Mouse (Mus musculus) urinary bladder, postnatal 10 days (tissue): ENCODE measurements around the gene Abhd17b.

Experiments used
- DNase-seq: peaks from one replicate; pipeline ENCODE4 v3.0.0; 2022; ENCODE audit warnings: low spot score

Abhd17b gene

DNA sequence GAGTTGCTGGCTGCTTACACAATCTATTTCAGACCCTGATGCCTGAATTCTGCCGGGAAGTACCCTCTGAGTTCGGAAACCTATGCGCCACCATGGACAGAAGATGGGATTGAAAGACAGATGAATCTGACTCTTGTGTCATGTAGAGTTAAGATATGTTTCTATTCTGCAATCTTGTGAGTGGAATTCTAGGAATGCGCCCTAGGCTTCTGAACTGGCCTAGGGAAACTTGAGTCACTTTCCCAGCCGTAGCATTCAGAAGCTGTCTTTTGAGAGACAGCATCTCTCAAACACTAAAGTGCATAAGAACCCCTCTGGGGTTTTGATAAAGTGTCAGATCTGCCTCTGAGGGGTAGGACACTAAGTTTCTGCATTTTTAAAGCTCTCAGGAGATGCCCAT lies 78.9 kb downstream of the Abhd17b start:
- no peak for DNase-seq

- DNase-seq = no peak
Measured at GRCm38 (mm10) chr19:21733176-21733575, 80.2 kb downstream of the Abhd17b start.

GRCm38 (mm10) chr19:21734112-21734511 lies 81.1 kb downstream of the Abhd17b start:
- DNase-seq = no peak
